Mouse (Mus musculus): ENCODE measurements around the gene Gpc6. TPM values are rescaled to one million over a fixed set of nuclear protein-coding genes. Genes with fewer than 3 reads are reported as not detected.

Gpc6 gene
- total and polyA plus RNA-seq, 2 experiments from 2014 or later: 11.0 to 17.1 TPM

- DNase-seq (ENCODE audit: low spot score) (no peak), ATAC-seq (ENCODE audit: insufficient read depth, low read depth) (no peak)
- Histone ChIP-seq H3K9me3 (replicated peaks; ENCODE audit: control insufficient read depth, low read length) (no peaks in the 10 kb centered on the region), H3K4me1 (ENCODE audit: control insufficient read depth, insufficient read depth) (no peaks in the 10 kb centered on the region), H3K9ac (replicated peaks; ENCODE audit: low read depth, low read length) (no peak overlapping the region), H3K27me3 (ENCODE audit: control insufficient read depth, insufficient read depth, low read length) (no peaks in the 10 kb centered on the region), H3K27ac (ENCODE audit: low read depth) (no peak overlapping the region), H3K4me2 (ENCODE audit: low read depth, low read length) (no peak overlapping the region), H3K36me3 (replicated peaks; ENCODE audit: control insufficient read depth, insufficient read depth, low read length) (no peaks in the 10 kb centered on the region), H3K4me3 (ENCODE audit: low read depth, low read length) (no peak overlapping the region)
- TF ChIP-seq CTCF (IDR thresholded peaks at IDR 0.05; ENCODE audit: low read depth): no peak
- no peak for TF ChIP-seq EP300 (IDR thresholded peaks at IDR 0.05; ENCODE audit: low read depth)
- 81% methylated on average over 2 of the region's 2 CpGs for WGBS
Observed at GRCm38 (mm10) chr14:117605750-117606149, 680.6 kb downstream of the Gpc6 start.

- Histone ChIP-seq H3K9me3 (replicated peaks; ENCODE audit: control insufficient read depth, low read length) (no peaks in the 10 kb centered on the region), H3K4me1 (ENCODE audit: control insufficient read depth, insufficient read depth) (no peaks in the 10 kb centered on the region), H3K36me3 (replicated peaks; ENCODE audit: control insufficient read depth, insufficient read depth, low read length) (no peaks in the 10 kb centered on the region), H3K9ac (replicated peaks; ENCODE audit: low read depth, low read length) (no peak overlapping the region), H3K27ac (ENCODE audit: low read depth) (no peak overlapping the region), H3K4me2 (ENCODE audit: low read depth, low read length) (no peak overlapping the region), H3K4me3 (ENCODE audit: low read depth, low read length) (no peak overlapping the region), H3K27me3 (ENCODE audit: control insufficient read depth, insufficient read depth, low read length) (no peaks in the 10 kb centered on the region)
- ATAC-seq (ENCODE audit: insufficient read depth, low read depth) (no peak), DNase-seq (ENCODE audit: low spot score) (no peak)
- no peak for TF ChIP-seq EP300 (IDR thresholded peaks at IDR 0.05; ENCODE audit: low read depth)
- no peak for TF ChIP-seq CTCF (IDR thresholded peaks at IDR 0.05; ENCODE audit: low read depth)
- 82% methylated on average over 3 of the region's 3 CpGs for WGBS
Observed at GRCm38 (mm10) chr14:117611113-117611512, 686.0 kb downstream of the Gpc6 start.

- Histone ChIP-seq H3K27me3 (ENCODE audit: control insufficient read depth, insufficient read depth, low read length) (no peaks in the 10 kb centered on the region), H3K27ac (ENCODE audit: low read depth) (no peak overlapping the region), H3K4me2 (ENCODE audit: low read depth, low read length) (no peak overlapping the region), H3K9me3 (replicated peaks; ENCODE audit: control insufficient read depth, low read length) (no peaks in the 10 kb centered on the region), H3K4me3 (ENCODE audit: low read depth, low read length) (no peak overlapping the region), H3K36me3 (replicated peaks; ENCODE audit: control insufficient read depth, insufficient read depth, low read length) (no peaks in the 10 kb centered on the region), H3K9ac (replicated peaks; ENCODE audit: low read depth, low read length) (no peak overlapping the region), H3K4me1 (ENCODE audit: control insufficient read depth, insufficient read depth) (no peaks in the 10 kb centered on the region)
- DNase-seq (ENCODE audit: low spot score) (no peak), ATAC-seq (ENCODE audit: insufficient read depth, low read depth) (no peak)
- WGBS: 67% methylated on average over 9 of the region's 9 CpGs
- TF ChIP-seq CTCF (IDR thresholded peaks at IDR 0.05; ENCODE audit: low read depth) (no peak), EP300 (IDR thresholded peaks at IDR 0.05; ENCODE audit: low read depth) (no peak)
Observed at GRCm38 (mm10) chr14:117625100-117625710, 700.1 kb downstream of the Gpc6 start.

- no peak for TF ChIP-seq EP300 (IDR thresholded peaks at IDR 0.05; ENCODE audit: low read depth)
- no peak for TF ChIP-seq CTCF (IDR thresholded peaks at IDR 0.05; ENCODE audit: low read depth)
- no peaks in the 10 kb centered on the region for H3K36me3 ChIP-seq (replicated peaks; ENCODE audit: control insufficient read depth, insufficient read depth, low read length)
- no peaks in the 10 kb centered on the region for H3K4me1 ChIP-seq (ENCODE audit: control insufficient read depth, insufficient read depth)
Observed at GRCm38 (mm10) chr14:117634238-117634940, 709.3 kb downstream of the Gpc6 start.

GRCm38 (mm10) chr14:117641853-117642252 lies 716.7 kb downstream of the Gpc6 start:
- Histone ChIP-seq H3K9ac (replicated peaks; ENCODE audit: low read depth, low read length) (no peak overlapping the region), H3K4me3 (ENCODE audit: low read depth, low read length) (no peak overlapping the region), H3K4me1 (ENCODE audit: control insufficient read depth, insufficient read depth) (no peaks in the 10 kb centered on the region), H3K4me2 (ENCODE audit: low read depth, low read length) (no peak overlapping the region), H3K27me3 (ENCODE audit: control insufficient read depth, insufficient read depth, low read length) (no peaks in the 10 kb centered on the region), H3K27ac (ENCODE audit: low read depth) (no peak overlapping the region), H3K36me3 (replicated peaks; ENCODE audit: control insufficient read depth, insufficient read depth, low read length) (no peaks in the 10 kb centered on the region), H3K9me3 (replicated peaks; ENCODE audit: control insufficient read depth, low read length) (no peaks in the 10 kb centered on the region)
- DNase-seq (ENCODE audit: low spot score) (no peak), ATAC-seq (ENCODE audit: insufficient read depth, low read depth) (no peak)
- WGBS: 74% methylated on average over 2 of the region's 2 CpGs
- TF ChIP-seq CTCF (IDR thresholded peaks at IDR 0.05; ENCODE audit: low read depth): no peak
- TF ChIP-seq EP300 (IDR thresholded peaks at IDR 0.05; ENCODE audit: low read depth): no peak

More at GRCm38 (mm10) chr14:117634238-117634940, 709.3 kb downstream of the Gpc6 start:
- WGBS: 88% methylated on average over 14 of the region's 14 CpGs
- Histone ChIP-seq H3K27ac (ENCODE audit: low read depth) (no peak overlapping the region), H3K27me3 (ENCODE audit: control insufficient read depth, insufficient read depth, low read length) (no peaks in the 10 kb centered on the region), H3K4me2 (ENCODE audit: low read depth, low read length) (no peak overlapping the region), H3K9me3 (replicated peaks; ENCODE audit: control insufficient read depth, low read length) (no peaks in the 10 kb centered on the region), H3K9ac (replicated peaks; ENCODE audit: low read depth, low read length) (no peak overlapping the region), H3K4me3 (ENCODE audit: low read depth, low read length) (no peak overlapping the region)
- ATAC-seq (ENCODE audit: insufficient read depth, low read depth) (no peak), DNase-seq (ENCODE audit: low spot score) (no peak)

All from heart, postnatal 0 days (tissue).